Mouse (Mus musculus) C2C12 (cell line): ENCODE results near the gene Mrpl37.

ENCODE experiments used
- CTCF ChIP-seq: IDR thresholded peaks from one replicate; pipeline ENCODE4 v1.5.1; 2011; ENCODE audit not compliant: control insufficient read depth, insufficient read depth, insufficient read length
- MAX ChIP-seq: IDR thresholded peaks from one replicate; pipeline ENCODE4 v1.6.1; 2011; ENCODE audit warnings: mild to moderate bottlenecking, control low read depth
- MYOD1 ChIP-seq: IDR thresholded peaks from one replicate; pipeline ENCODE4 v1.6.1; 2011; ENCODE audit warnings: low read depth; ENCODE audit not compliant: control insufficient read depth, insufficient read length
- USF1 ChIP-seq: IDR thresholded peaks from one replicate; pipeline ENCODE4 v1.6.1; 2011; ENCODE audit warnings: low read depth, mild to moderate bottlenecking, control low read depth, moderate library complexity

- TF ChIP-seq CTCF, result no peak
- no peak for TF ChIP-seq USF1
- no peak for TF ChIP-seq MYOD1
- no peak for TF ChIP-seq MAX
These were observed 41.6 kb upstream of the Mrpl37 start for GRCm38 (mm10) chr4:107108291-107108731.
